Mouse (Mus musculus): Measurements from ENCODE around the gene Nos1ap. TPM values are rescaled to one million over a fixed set of nuclear protein-coding genes. Genes with fewer than 3 reads are reported as not detected.
A peak's percentile ranks its signal among the peaks of the same experiment; 100 is the strongest.

Gene Nos1ap
- polyA plus RNA-seq, 1 experiment from 2014 or later, result 19.1 TPM

DNA sequence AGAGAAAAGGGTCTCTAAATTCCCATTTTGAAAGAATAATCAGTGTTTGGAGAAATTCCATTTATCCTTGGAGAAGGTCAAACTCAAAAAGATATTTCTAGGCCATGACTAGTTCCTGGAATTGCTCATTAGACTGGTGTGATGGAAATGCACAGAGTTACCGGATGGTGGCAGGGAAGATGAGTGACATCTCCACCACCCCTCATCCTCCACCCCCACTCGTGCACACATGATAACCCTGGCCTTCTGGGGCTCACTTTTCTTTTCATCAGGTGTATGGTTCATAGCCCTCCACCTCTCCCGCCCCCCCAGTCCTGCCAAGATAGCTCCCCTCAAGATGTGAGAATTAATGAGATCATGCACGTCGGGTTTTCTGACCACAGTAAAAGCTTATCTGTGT lies 296.4 kb downstream of the Nos1ap start:
- H3K4me2 ChIP-seq (ENCODE audit: low read depth, low read length), result no peak overlapping the region
- no peaks in the 10 kb centered on the region for H3K27me3 ChIP-seq (ENCODE audit: control insufficient read depth, insufficient read depth, low read length)
- no peaks in the 10 kb centered on the region for H3K36me3 ChIP-seq (ENCODE audit: control insufficient read depth, insufficient read depth, low read length)
- no peaks in the 10 kb centered on the region for H3K4me1 ChIP-seq (ENCODE audit: control insufficient read depth, insufficient read depth, low read length)
- 90% methylated on average over 5 of the region's 5 CpGs for WGBS
- no peak overlapping the region for H3K4me3 ChIP-seq (ENCODE audit: low read depth, low read length)
- ATAC-seq (ENCODE audit: low read depth), result no peak
- H3K9me3 ChIP-seq (ENCODE audit: control insufficient read depth, low read length), result no peaks in the 10 kb centered on the region
- H3K27ac ChIP-seq (ENCODE audit: low read depth, low read length), result no peak overlapping the region
- H3K9ac ChIP-seq (replicated peaks; ENCODE audit: low read depth, low read length), result no peak overlapping the region

DNA sequence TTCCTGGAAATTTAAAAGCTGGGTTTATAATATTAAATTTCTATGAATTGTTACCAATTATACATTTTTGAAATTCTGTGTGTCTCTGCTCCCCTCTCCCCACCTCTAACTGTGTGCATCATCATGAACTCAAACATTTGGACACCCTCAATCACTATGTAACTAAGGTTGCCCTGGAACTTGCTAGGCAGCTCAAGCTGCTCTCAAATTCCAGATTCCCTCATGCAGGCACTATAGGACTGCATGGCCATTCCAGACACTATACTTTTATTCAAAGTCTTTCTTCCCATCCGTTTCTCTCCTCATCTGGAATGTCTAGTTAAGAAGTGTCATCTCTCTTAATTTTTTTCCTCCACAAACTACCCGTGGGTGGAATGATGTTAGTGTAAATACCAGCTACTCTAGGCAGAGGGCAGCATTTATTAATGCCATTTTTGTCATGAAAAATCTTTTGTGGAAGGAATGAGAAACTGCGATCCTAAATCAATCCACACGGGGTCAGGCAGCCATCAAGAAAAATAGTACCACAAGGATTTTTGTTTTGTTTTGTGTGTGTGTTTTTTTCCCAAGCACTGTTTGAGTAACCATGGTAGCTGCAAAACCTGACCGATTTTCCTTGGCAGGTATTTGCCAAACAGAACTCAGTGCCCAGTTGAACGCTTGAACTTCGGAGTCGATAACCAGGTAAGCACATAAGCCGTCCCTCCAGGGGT lies 297.3 kb downstream of the Nos1ap start:
- H3K9me3 ChIP-seq (ENCODE audit: control insufficient read depth, low read length), result no peaks in the 10 kb centered on the region
- no peak overlapping the region for H3K27ac ChIP-seq (ENCODE audit: low read depth, low read length)
- H3K4me2 ChIP-seq (ENCODE audit: low read depth, low read length), result no peak overlapping the region
- no peak overlapping the region for H3K4me3 ChIP-seq (ENCODE audit: low read depth, low read length)
- WGBS, result 47% methylated on average over 9 of the region's 9 CpGs
- peak; percentile 75 for ATAC-seq (ENCODE audit: low read depth)
- no peaks in the 10 kb centered on the region for H3K36me3 ChIP-seq (ENCODE audit: control insufficient read depth, insufficient read depth, low read length)
- no peaks in the 10 kb centered on the region for H3K27me3 ChIP-seq (ENCODE audit: control insufficient read depth, insufficient read depth, low read length)
- H3K9ac ChIP-seq (replicated peaks; ENCODE audit: low read depth, low read length), result no peak overlapping the region
- H3K4me1 ChIP-seq (ENCODE audit: control insufficient read depth, insufficient read depth, low read length), result no peaks in the 10 kb centered on the region

DNA sequence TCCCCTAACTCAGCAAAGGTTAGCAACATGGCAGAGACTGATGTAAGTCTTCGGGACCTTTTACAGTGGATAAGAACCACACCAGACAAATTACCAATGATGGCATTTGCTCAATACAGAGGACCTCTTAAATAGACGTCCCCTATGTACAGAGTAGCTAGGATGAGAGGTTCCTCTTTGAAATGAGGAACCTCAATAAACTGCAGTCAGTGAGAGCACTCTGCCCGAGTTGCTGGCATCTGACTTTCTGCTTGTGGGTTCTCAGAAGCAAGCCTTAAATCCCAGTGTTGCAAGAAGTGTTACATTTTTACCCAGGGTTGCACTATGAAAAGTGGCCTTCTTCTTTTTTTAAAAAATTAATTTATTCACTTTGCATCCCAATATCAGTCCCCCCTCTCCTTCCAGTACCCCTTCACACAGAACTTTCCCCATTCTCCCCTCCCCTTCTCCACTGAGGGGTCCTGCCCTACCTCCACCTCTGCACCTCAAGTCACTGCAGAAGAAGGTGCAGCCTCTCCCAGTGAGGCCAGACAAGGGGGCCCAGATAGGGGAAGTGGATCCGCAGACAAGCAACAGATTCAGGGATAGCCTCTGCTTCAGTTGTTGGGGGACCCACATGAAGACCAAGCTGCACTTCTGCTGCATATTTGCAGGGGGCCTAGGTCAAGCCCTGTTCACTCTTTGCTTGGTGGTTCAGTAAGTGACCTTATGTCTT lies 307.1 kb downstream of the Nos1ap start:
- Histone ChIP-seq H3K4me3 (ENCODE audit: low read depth, low read length) (no peak overlapping the region), H3K27ac (ENCODE audit: low read depth, low read length) (no peak overlapping the region), H3K4me1 (ENCODE audit: control insufficient read depth, insufficient read depth, low read length) (no peaks in the 10 kb centered on the region), H3K27me3 (ENCODE audit: control insufficient read depth, insufficient read depth, low read length) (no peaks in the 10 kb centered on the region), H3K36me3 (ENCODE audit: control insufficient read depth, insufficient read depth, low read length) (no peaks in the 10 kb centered on the region), H3K4me2 (ENCODE audit: low read depth, low read length) (no peak overlapping the region), H3K9ac (replicated peaks; ENCODE audit: low read depth, low read length) (no peak overlapping the region), H3K9me3 (ENCODE audit: control insufficient read depth, low read length) (no peaks in the 10 kb centered on the region)
- no peak for ATAC-seq (ENCODE audit: low read depth)
- 79% methylated on average over 4 of the region's 4 CpGs for WGBS

DNA sequence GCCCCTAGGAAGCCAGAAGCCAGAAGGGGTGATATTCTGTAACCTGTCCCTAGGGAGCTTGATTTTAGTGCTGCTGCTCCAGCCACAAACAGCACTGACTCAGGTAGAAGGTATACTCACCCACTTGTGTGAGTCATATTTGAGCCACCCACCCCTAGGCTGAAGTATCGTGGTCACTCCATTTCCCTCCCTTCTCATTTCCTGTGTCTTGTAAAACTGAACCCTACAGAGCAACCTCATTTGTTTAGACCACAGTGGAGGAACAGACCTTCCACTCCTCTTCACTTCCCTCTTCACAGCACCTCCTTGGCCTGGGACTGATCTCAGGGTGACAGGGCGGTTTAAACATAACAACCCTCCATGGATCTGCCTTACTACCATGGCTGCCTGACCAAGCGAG lies 312.6 kb downstream of the Nos1ap start, which contains the start of gene Sh2d1b1:
TSS of gene Sh2d1b1 (plus strand) at position 305 of the 400 bp plus-strand sequence.
- no peak within 1 kb of the TSS for H3K27ac ChIP-seq (ENCODE audit: low read depth, low read length)
- H3K27me3 ChIP-seq (ENCODE audit: control insufficient read depth, insufficient read depth, low read length), result no peaks in the 10 kb centered on the region
- H3K9me3 ChIP-seq (ENCODE audit: control insufficient read depth, low read length), result no peaks in the 10 kb centered on the region
- no peak within 1 kb of the TSS for H3K9ac ChIP-seq (replicated peaks; ENCODE audit: low read depth, low read length)
- H3K4me3 ChIP-seq (ENCODE audit: low read depth, low read length), result no peak within 1 kb of the TSS
- no peak within 1 kb of the TSS for H3K4me2 ChIP-seq (ENCODE audit: low read depth, low read length)
- 93% methylated on average over 2 of the region's 3 CpGs for WGBS
- no peaks in the 10 kb centered on the region for H3K36me3 ChIP-seq (ENCODE audit: control insufficient read depth, insufficient read depth, low read length)
- no peaks in the 10 kb centered on the region for H3K4me1 ChIP-seq (ENCODE audit: control insufficient read depth, insufficient read depth, low read length)
- no peak for ATAC-seq (ENCODE audit: low read depth)

DNA sequence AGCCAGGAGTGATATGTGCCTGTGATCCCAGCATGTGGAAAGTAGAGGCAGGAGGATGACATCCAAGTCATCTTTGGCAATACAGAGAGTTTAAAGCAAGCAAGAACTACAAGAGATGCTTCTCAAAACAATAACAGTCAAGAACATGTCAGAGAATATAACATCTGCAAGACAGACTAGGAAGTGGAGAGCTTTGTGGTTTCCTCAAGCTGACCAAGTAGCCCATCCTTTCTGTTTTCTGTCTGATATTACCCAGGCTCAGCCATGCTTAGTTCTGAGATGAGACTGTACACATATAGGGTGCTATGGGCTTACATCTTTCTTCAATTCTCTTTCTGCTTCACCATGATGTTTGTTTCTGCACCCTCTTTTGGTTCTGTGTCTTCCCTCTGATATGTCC lies 316.4 kb downstream of the Nos1ap start:
- Histone ChIP-seq H3K4me2 (ENCODE audit: low read depth, low read length) (no peak overlapping the region), H3K9me3 (ENCODE audit: control insufficient read depth, low read length) (no peaks in the 10 kb centered on the region), H3K27me3 (ENCODE audit: control insufficient read depth, insufficient read depth, low read length) (no peaks in the 10 kb centered on the region), H3K4me3 (ENCODE audit: low read depth, low read length) (no peak overlapping the region), H3K4me1 (ENCODE audit: control insufficient read depth, insufficient read depth, low read length) (no peaks in the 10 kb centered on the region), H3K9ac (replicated peaks; ENCODE audit: low read depth, low read length) (no peak overlapping the region), H3K27ac (ENCODE audit: low read depth, low read length) (no peak overlapping the region), H3K36me3 (ENCODE audit: control insufficient read depth, insufficient read depth, low read length) (no peaks in the 10 kb centered on the region)
- no peak for ATAC-seq (ENCODE audit: low read depth)

DNA sequence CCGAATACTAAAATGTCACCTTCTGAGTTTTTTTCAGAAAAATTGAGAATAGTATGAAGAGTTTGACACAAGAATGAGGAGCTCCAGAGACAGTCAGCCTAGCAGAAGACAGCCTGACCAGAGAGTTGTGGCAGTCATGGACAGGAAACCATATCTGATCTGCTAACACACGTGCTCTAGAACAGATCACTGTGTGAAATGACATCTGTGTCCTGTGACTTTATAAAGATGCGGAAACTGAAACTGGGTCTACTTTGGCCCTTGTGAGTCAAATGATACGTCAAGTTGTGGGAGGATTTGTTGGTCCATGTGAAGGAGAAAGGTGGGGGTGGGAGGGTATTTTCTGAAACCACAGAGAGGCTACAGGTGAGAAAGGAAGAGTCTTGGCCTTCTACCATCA lies 319.0 kb downstream of the Nos1ap start:
- ATAC-seq (ENCODE audit: low read depth), result no peak
- no peaks in the 10 kb centered on the region for H3K36me3 ChIP-seq (ENCODE audit: control insufficient read depth, insufficient read depth, low read length)
- whole genome bisulfite sequencing, result 93% methylated on average over 4 of the region's 4 CpGs
- no peak overlapping the region for H3K4me2 ChIP-seq (ENCODE audit: low read depth, low read length)
- no peak overlapping the region for H3K9ac ChIP-seq (replicated peaks; ENCODE audit: low read depth, low read length)
- no peak overlapping the region for H3K4me3 ChIP-seq (ENCODE audit: low read depth, low read length)
- no peaks in the 10 kb centered on the region for H3K9me3 ChIP-seq (ENCODE audit: control insufficient read depth, low read length)
- H3K27me3 ChIP-seq (ENCODE audit: control insufficient read depth, insufficient read depth, low read length), result no peaks in the 10 kb centered on the region
- H3K27ac ChIP-seq (ENCODE audit: low read depth, low read length), result no peak overlapping the region
- no peaks in the 10 kb centered on the region for H3K4me1 ChIP-seq (ENCODE audit: control insufficient read depth, insufficient read depth, low read length)

DNA sequence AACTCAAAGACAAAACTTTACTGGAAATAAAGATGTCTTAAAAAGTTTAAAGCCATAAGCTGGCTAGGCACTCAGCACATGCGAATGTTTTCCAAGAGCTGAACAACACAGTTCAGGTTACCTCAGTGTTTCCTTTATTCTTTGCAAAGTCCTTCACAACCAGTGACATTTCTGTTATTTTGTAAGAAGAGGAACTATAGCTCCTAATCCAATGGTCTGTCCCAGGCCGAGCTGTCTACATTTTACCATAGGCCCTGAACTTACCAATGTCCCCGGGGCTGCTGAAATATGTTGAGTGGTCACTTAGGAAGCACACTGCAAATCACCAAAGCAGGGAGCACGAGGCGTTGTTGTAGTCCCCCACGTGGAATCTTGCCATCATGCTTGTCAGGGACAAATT lies 319.4 kb downstream of the Nos1ap start:
- no peaks in the 10 kb centered on the region for H3K9me3 ChIP-seq (ENCODE audit: control insufficient read depth, low read length)
- no peaks in the 10 kb centered on the region for H3K27me3 ChIP-seq (ENCODE audit: control insufficient read depth, insufficient read depth, low read length)
- no peak overlapping the region for H3K9ac ChIP-seq (replicated peaks; ENCODE audit: low read depth, low read length)
- no peaks in the 10 kb centered on the region for H3K36me3 ChIP-seq (ENCODE audit: control insufficient read depth, insufficient read depth, low read length)
- H3K4me2 ChIP-seq (ENCODE audit: low read depth, low read length), result no peak overlapping the region
- no peak overlapping the region for H3K27ac ChIP-seq (ENCODE audit: low read depth, low read length)
- WGBS, result 91% methylated on average over 6 of the region's 6 CpGs
- no peak for ATAC-seq (ENCODE audit: low read depth)
- no peak overlapping the region for H3K4me3 ChIP-seq (ENCODE audit: low read depth, low read length)
- H3K4me1 ChIP-seq (ENCODE audit: control insufficient read depth, insufficient read depth, low read length), result no peaks in the 10 kb centered on the region

DNA sequence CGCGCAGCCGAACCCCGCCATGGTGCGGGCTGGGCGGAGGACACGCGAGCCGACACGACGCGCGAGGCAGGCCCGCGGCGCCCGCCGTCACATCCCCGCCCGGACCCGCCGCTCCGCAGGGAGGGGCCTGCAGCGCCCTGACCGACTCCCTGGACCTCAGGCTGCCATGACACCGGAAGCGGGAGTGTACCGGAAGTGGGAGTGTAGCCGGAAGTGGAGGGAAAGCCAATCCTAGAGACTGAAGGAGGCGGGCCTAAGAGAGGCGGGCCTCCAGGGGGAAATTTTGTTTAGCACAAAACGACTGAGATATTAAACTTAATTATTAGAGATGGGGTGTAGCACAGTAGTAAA lies 334.1 kb downstream of the Nos1ap start:
- Histone ChIP-seq H3K27ac (ENCODE audit: low read depth, low read length) (0 out of 2 replicates have a peak overlapping the region, but pooled peaks have one; percentile 60), H3K27me3 (ENCODE audit: control insufficient read depth, insufficient read depth, low read length) (no peaks in the 10 kb centered on the region), H3K4me2 (ENCODE audit: low read depth, low read length) (peak overlapping the region; percentile 56), H3K9ac (replicated peaks; ENCODE audit: low read depth, low read length) (peak overlapping the region; percentile 78), H3K36me3 (ENCODE audit: control insufficient read depth, insufficient read depth, low read length) (no peaks in the 10 kb centered on the region), H3K9me3 (ENCODE audit: control insufficient read depth, low read length) (no peaks in the 10 kb centered on the region), H3K4me3 (ENCODE audit: low read depth, low read length) (peak overlapping the region; percentile 66), H3K4me1 (ENCODE audit: control insufficient read depth, insufficient read depth, low read length) (no peaks in the 10 kb centered on the region)
- 17% methylated on average over 32 of the region's 32 CpGs for WGBS
- peak; percentile 100 for ATAC-seq (ENCODE audit: low read depth)

DNA sequence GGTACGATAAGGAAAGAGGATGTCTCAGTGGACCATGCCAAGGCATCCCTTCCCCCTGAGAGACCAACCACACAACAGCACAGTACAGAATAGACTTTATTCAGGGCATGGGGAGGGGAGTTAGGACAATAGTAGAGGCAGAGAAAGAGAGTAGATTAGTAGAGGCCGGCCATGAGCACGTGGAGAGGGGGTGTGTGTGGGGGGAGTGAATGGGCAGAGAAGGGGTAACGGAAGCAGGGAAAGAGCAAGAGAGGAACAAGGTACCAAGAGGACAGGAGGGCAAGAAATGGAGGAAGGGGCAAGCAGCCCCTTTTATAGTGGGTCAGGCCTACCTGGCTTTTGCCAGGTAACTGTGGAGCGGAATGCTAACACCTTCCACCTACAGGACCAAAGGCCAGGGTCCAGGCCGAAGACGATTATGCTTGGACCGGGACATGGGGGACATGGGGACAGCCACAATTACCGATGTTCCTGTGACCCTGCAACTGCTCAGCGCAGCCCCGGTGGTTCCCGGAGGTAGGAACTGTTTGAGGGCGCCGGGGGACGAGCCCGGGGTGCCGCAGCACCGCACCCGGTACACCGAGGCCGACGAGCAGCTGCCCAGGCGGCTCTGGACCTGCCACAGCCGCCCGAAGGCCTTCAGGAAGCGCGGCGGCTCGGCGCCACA lies 334.6 kb downstream of the Nos1ap start:
- Histone ChIP-seq H3K27ac (ENCODE audit: low read depth, low read length) (0 out of 2 replicates have a peak overlapping the region, but pooled peaks have one; percentile 60), H3K4me3 (ENCODE audit: low read depth, low read length) (peak overlapping the region; percentile 66), H3K36me3 (ENCODE audit: control insufficient read depth, insufficient read depth, low read length) (no peaks in the 10 kb centered on the region), H3K4me2 (ENCODE audit: low read depth, low read length) (peak overlapping the region; percentile 56), H3K9ac (replicated peaks; ENCODE audit: low read depth, low read length) (peak overlapping the region; percentile 78), H3K4me1 (ENCODE audit: control insufficient read depth, insufficient read depth, low read length) (no peaks in the 10 kb centered on the region), H3K27me3 (ENCODE audit: control insufficient read depth, insufficient read depth, low read length) (no peaks in the 10 kb centered on the region), H3K9me3 (ENCODE audit: control insufficient read depth, low read length) (no peaks in the 10 kb centered on the region)
- WGBS, result 38% methylated on average over 27 of the region's 30 CpGs
- peak; percentile 18 for ATAC-seq (ENCODE audit: low read depth)
